Mouse (Mus musculus) frontal cortex, postnatal 36 days (tissue): ENCODE results near the gene Gm3127.
"Not testable (repeated sequence)": the region's sequence is repeated elsewhere in the genome, so short reads cannot be mapped to it uniquely, and the experiment has no call there.

Experiments
- DNase-seq, 2 experiments: peaks; one replicate each; pipeline ENCODE4 v3.0.0; 2022; ENCODE audit warnings: low spot score in 2 of 2

Gene Gm3127

DNA sequence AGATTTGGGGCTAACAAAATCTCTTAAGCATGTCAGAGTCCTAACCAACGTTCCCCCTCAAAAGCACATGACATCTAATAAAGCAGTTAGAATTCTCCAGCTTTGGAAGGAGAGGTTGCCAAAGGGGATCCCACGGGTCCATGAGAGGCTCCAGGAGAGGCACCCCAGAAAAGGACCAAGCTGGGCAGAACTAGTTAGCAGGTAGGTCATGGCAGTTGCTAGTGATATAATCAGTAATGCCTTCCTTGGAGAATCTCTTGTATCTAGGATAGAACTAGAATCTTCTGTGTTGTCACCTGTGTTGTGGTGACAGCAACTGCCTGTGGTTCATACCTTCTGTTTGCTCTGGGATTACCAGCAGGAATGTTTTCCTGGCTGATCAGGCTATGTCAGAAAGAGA lies at the start of gene Gm3127:
Gm3127 (plus strand) TSS at position 301 of the 400 bp plus-strand sequence.
- not testable (repeated sequence) for DNase-seq

- not testable (repeated sequence) for DNase-seq
These were observed 23.2 kb upstream of the Gm3127 start for GRCm38 (mm10) chr14:4141646-4142045.

GRCm38 (mm10) chr14:4182030-4182429 lies 17.2 kb downstream of the Gm3127 start:
- DNase-seq, result not testable (repeated sequence)

GRCm38 (mm10) chr14:4182491-4183210 lies 17.8 kb downstream of the Gm3127 start, which contains the start of gene Gm2974:
TSS of gene Gm2974 (plus strand) at chr14:4182576.
- not testable (repeated sequence) for DNase-seq

DNA sequence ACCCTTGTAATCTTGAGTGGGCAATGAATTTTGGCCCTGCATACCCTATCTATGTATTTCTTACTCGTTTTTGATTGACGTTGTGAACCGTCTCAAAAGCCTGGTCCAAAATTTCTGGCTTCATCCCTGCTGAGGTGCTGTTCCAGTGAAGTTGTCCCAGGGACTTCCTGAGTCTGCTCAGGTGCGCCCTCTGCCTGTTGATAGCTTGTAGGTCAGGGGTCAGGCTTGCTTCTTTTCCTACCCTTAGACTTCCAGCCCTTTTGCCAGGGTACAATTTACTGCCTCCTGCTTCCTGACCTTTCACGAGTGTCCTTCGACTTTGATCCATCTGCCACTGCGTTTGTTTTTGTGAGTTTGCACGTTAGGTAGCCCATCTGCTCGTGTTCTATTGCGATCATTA lies 18.5 kb downstream of the Gm3127 start:
- not testable (repeated sequence) for DNase-seq
